8 mouse cellular contexts compared by ENCODE assay signal in the genomic region with DNA sequence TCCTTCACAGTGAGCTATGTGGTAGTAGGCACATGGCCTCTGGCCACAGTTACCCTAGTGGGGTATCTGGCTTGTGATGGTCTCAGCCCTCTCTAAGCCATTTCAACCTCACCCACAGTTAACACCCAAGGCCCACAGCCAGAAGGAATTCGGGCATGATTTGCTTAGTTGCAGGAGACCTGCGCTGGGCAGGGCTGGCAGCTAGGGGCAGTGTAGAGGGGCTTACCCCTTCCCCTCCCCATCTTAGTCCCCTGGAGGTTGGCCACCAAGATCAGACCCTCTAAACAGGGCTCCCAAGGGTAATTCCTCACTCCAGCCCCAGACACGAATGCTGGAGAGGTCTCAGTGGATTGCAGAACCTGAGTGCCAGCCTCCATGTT. TPM values are rescaled to one million over a fixed set of nuclear protein-coding genes. Genes with fewer than 3 reads are reported as not detected.
A peak's percentile ranks its signal among the peaks of the same experiment; 100 is the strongest.
DNase-seq lines count a peak whose midpoint lies in the region; ATAC-seq and TF ChIP-seq lines count a peak whose summit lies in the region.

No protein-coding gene starts in this region.

- no peak overlapping the region for H3K27ac ChIP-seq in liver, adult 2 months (replicated peaks; ENCODE audit: insufficient read depth, low read depth, low read length)
- no peak overlapping the region for H3K27ac ChIP-seq in hindbrain, embryonic 12.5 days

- WGBS in liver, adult 2 months: 64% methylated on average over 3 of the region's 3 CpGs
- WGBS in hindbrain, embryonic 12.5 days: 16% methylated on average over 3 of the region's 3 CpGs

- H3K36me3 ChIP-seq in liver, adult 2 months (ENCODE audit: control insufficient read depth, insufficient read depth, low read length): no peaks in the 10 kb centered on the region
- H3K36me3 ChIP-seq in hindbrain, embryonic 12.5 days: no peaks in the 10 kb centered on the region
- no peaks in the 10 kb centered on the region for H3K36me3 ChIP-seq in megakaryocyte, embryonic 14.5 days (replicated peaks; ENCODE audit: low read length)

- peak; percentile 31 for TF ChIP-seq CTCF in liver, adult 2 months (IDR thresholded peaks at IDR 0.05; ENCODE audit: low read depth, low read length)

- peak overlapping the region; percentile 100 for H3K4me2 ChIP-seq in hindbrain, embryonic 12.5 days (replicated peaks)

- H3K79me2 ChIP-seq in liver, adult 2 months (ENCODE audit: control insufficient read depth, insufficient read depth, low read length): peaks cover 10% of the 10 kb centered on the region; the same call in 1 of the 2 replicates

- peaks cover 6% of the 10 kb centered on the region for H3K4me1 ChIP-seq in liver, adult 2 months (ENCODE audit: control insufficient read depth, insufficient read depth, low read length)
- peaks cover 15% of the 10 kb centered on the region for H3K4me1 ChIP-seq in hindbrain, embryonic 12.5 days
- peaks cover 16% of the 10 kb centered on the region for H3K4me1 ChIP-seq in megakaryocyte, embryonic 14.5 days

- H3K9ac ChIP-seq in liver, adult 2 months (ENCODE audit: low read depth, low read length): peak overlapping the region; percentile 60
- 0 out of 2 replicates have a peak overlapping the region, but pooled peaks have one; percentile 68 for H3K9ac ChIP-seq in hindbrain, embryonic 12.5 days

- DNase-seq in liver, adult 2 months (ENCODE audit: extremely low read depth, low read depth, low spot score): no peak
- DNase-seq in liver: no peak
- DNase-seq in embryo, embryonic 11 days: peak; percentile 56
- DNase-seq in urinary bladder, postnatal 14 days (ENCODE audit: low spot score): no peak
- DNase-seq in thymus, postnatal 14 days: no peak
- no peak for DNase-seq in frontal cortex, postnatal 25 days (ENCODE audit: low spot score in 2 of 2)

- H3K27me3 ChIP-seq in liver, adult 2 months (ENCODE audit: control insufficient read depth, insufficient read depth, low read length): no peaks in the 10 kb centered on the region
- peaks cover 45% of the 10 kb centered on the region for H3K27me3 ChIP-seq in hindbrain, embryonic 12.5 days
- H3K27me3 ChIP-seq in megakaryocyte, embryonic 14.5 days (replicated peaks): peaks cover 78% of the 10 kb centered on the region

- no peaks in the 10 kb centered on the region for H3K9me3 ChIP-seq in hindbrain, embryonic 12.5 days (replicated peaks)
- H3K9me3 ChIP-seq in megakaryocyte, embryonic 14.5 days: peaks cover 3% of the 10 kb centered on the region; the same call in 1 of the 2 replicates

- ATAC-seq in hindbrain, embryonic 12.5 days (ENCODE audit: low FRiP score): peak; percentile 21

- TF ChIP-seq POLR2A in liver, adult 2 months (IDR thresholded peaks at IDR 0.05; ENCODE audit: extremely low read depth, insufficient read depth, low read length): no peak

- peak overlapping the region; percentile 60 for H3K4me3 ChIP-seq in liver, adult 2 months (ENCODE audit: insufficient read depth, low read depth, low read length)
- peak overlapping the region; percentile 56 for H3K4me3 ChIP-seq in hindbrain, embryonic 12.5 days
- peak overlapping the region; percentile 92 for H3K4me3 ChIP-seq in megakaryocyte, embryonic 14.5 days (replicated peaks)

RNA-seq across cellular contexts. Expression of a gene that starts 0.9 kb away (rescaled TPM):
- 5.2 and 5.3 TPM in 2 replicates for total RNA-seq in liver, adult 2 months (2014; rRNA removed)
- 6.4 and 8.4 TPM in 2 replicates for polyA plus RNA-seq in liver, adult 2 months (2012; rRNA removed)
- 15.2 and 16.2 TPM in 2 replicates for polyA plus RNA-seq in hindbrain, embryonic 12.5 days (2016; fragmentation: Nextera tagmentation; extraction: Ambion mirVana)
- 0.03 TPM in 1 of 2 replicates, not detected in the other for polyA plus RNA-seq in megakaryocyte, embryonic 14.5 days (2012; ENCODE audit: insufficient read depth, low replicate concordance)
